Mouse (Mus musculus): Measurements from ENCODE around the gene 2310061I04Rik. TPM values are rescaled to one million over a fixed set of nuclear protein-coding genes. Genes with fewer than 3 reads are reported as not detected.

Gene 2310061I04Rik
- total RNA-seq, 4 experiments from 2014 or later, result 45.9 to 61.4 (median 50.0) TPM

Small RNA genes within 50 kb of the gene (microRNA-seq; reads per million reads assigned to microRNA genes)
- gene Gm28033 (0 to 1.3 reads per million in 2 experiments), gene Mir1894 (0.64 to 0.76 reads per million in 2 experiments)

Other genes starting within 250 kb of the 2310061I04Rik start
- 10 to 100 TPM; 28.0 to 44.7 (median 35.4) TPM for gene Vars2, start 229.8 kb downstream of the 2310061I04Rik start, total RNA-seq (2022)
- 10 to 100 TPM; 28.3 to 35.3 (median 33.2) TPM for gene Gtf2h4, start 223.7 kb downstream of the 2310061I04Rik start, total RNA-seq (2022)
- 10 to 100 TPM; 58.3 to 84.6 (median 74.1) TPM for gene Ddr1, start 192.8 kb downstream of the 2310061I04Rik start, total RNA-seq (2022)
- gene Ier3, start 75.7 kb downstream of the 2310061I04Rik start, total RNA-seq (2022), result 10 to 100 TPM in 1 of 4 experiments, 1 to 10 TPM in 3; 4.9 to 11.0 (median 7.3) TPM
- 100 to 1,000 TPM; 124 to 142 (median 137) TPM for gene Flot1, start 74.2 kb downstream of the 2310061I04Rik start, total RNA-seq (2022)
- 100 to 1,000 TPM; 339 to 357 (median 343) TPM for gene Tubb5, start 59.1 kb downstream of the 2310061I04Rik start, total RNA-seq (2022)
- gene Mdc1, start 55.9 kb downstream of the 2310061I04Rik start, total RNA-seq (2022), result 10 to 100 TPM; 16.9 to 20.1 (median 18.3) TPM
- gene Nrm, start 36.1 kb downstream of the 2310061I04Rik start, total RNA-seq (2022), result 1 to 10 TPM; 1.8 to 3.7 (median 1.9) TPM
- 10 to 100 TPM in 2 of 4 experiments, 1 to 10 TPM in 2; 6.5 to 19.5 (median 12.8) TPM for gene Ppp1r18, start 31.8 kb downstream of the 2310061I04Rik start, total RNA-seq (2022)
- 10 to 100 TPM; 28.3 to 35.3 (median 31.4) TPM for gene Dhx16, start 17.6 kb downstream of the 2310061I04Rik start, total RNA-seq (2022)
- 10 to 100 TPM; 53.2 to 64.1 (median 60.0) TPM for gene Atat1, start 12.6 kb upstream of the 2310061I04Rik start, total RNA-seq (2022)
- 10 to 100 TPM; 39.0 to 57.9 (median 42.8) TPM for gene Mrps18b, start 19.0 kb upstream of the 2310061I04Rik start, total RNA-seq (2022)
- gene Ppp1r10, start 19.0 kb upstream of the 2310061I04Rik start, total RNA-seq (2022), result 10 to 100 TPM; 71.6 to 79.8 (median 74.6) TPM
- gene Abcf1, start 72.3 kb upstream of the 2310061I04Rik start, total RNA-seq (2022), result 10 to 100 TPM; 68.3 to 76.5 (median 72.7) TPM
- 100 to 1,000 TPM; 135 to 141 (median 138) TPM for gene Gnl1, start 82.4 kb upstream of the 2310061I04Rik start, total RNA-seq (2022)
- 10 to 100 TPM; 40.5 to 52.4 (median 45.4) TPM for gene Prr3, start 82.8 kb upstream of the 2310061I04Rik start, total RNA-seq (2022)
- gene H2-T24, start 123.1 kb upstream of the 2310061I04Rik start, total RNA-seq (2022), result 1 to 10 TPM in 3 of 4 experiments, under 1 TPM in 1; 0.80 to 4.4 (median 2.6) TPM
- gene H2-T23, start 135.4 kb upstream of the 2310061I04Rik start, total RNA-seq (2022), result 10 to 100 TPM in 2 of 4 experiments, 1 to 10 TPM in 2; 6.6 to 30.9 (median 14.2) TPM
- gene H2-T22, start 145.3 kb upstream of the 2310061I04Rik start, total RNA-seq (2022), result 10 to 100 TPM; 15.7 to 18.4 (median 16.5) TPM
- not detected for gene Gm6034, start 145.5 kb upstream of the 2310061I04Rik start, total RNA-seq (2022)
- 1 to 10 TPM in 3 of 4 experiments, under 1 TPM in 1; 1.00 to 5.0 (median 2.2) TPM for gene Gm11127, start 160.9 kb upstream of the 2310061I04Rik start, total RNA-seq (2022)
- gene Gm19684, start 224.2 kb upstream of the 2310061I04Rik start, total RNA-seq (2022), result under 1 TPM in 3 of 4 experiments, not detected in 1; 0.22 to 0.61 (median 0.28) TPM
- gene Gm7030, start 232.0 kb upstream of the 2310061I04Rik start, total RNA-seq (2022), result under 1 TPM in 1 of 4 experiments, not detected in 3; 0.57 TPM

Measured in layer of hippocampus, adult 8-10 months (tissue).